Mouse (Mus musculus) kidney, embryonic 14.5 days (tissue): ENCODE results near the gene Klf12. TPM values are rescaled to one million over a fixed set of nuclear protein-coding genes. Genes with fewer than 3 reads are reported as not detected.

Experiments
- ATAC-seq: fragments of 200-750 bp; cut with Nextera tagmentation; 2 replicates; pipeline ENCODE4 v1.8.0; 2017; ENCODE audit warnings: moderate number of reproducible peaks, mild to moderate bottlenecking, moderate TSS enrichment, moderate library complexity; ENCODE audit not compliant: low FRiP score, low TSS enrichment
- H3K27ac ChIP-seq: fragments of 300-500 bp; sonication (generic); 2 replicates; pipeline ENCODE4 v1.5.1; 2014; ENCODE audit warnings: low read depth, mild to moderate bottlenecking, low read length, moderate library complexity, mixed read lengths
- H3K27me3 ChIP-seq: fragments of 300-500 bp; sonication (generic); 2 replicates; pipeline ENCODE4 v1.6.1; 2014; ENCODE audit warnings: mild to moderate bottlenecking, low read length; ENCODE audit not compliant: control insufficient read depth, insufficient read depth
- H3K36me3 ChIP-seq: fragments of 300-500 bp; sonication (generic); 2 replicates; pipeline ENCODE4 v1.6.1; 2014; ENCODE audit warnings: low read length, mixed read lengths; ENCODE audit not compliant: control insufficient read depth, insufficient read depth
- H3K4me1 ChIP-seq: fragments of 300-500 bp; sonication (generic); 2 replicates; pipeline ENCODE4 v1.6.1; 2014; ENCODE audit warnings: low read length, mixed read lengths; ENCODE audit not compliant: control insufficient read depth, insufficient read depth
- H3K4me2 ChIP-seq: fragments of 300-500 bp; sonication (generic); replicated peaks from 2 replicates; pipeline ENCODE4 v1.6.1; 2014; ENCODE audit warnings: low read depth, mild to moderate bottlenecking, low read length
- H3K4me3 ChIP-seq: fragments of 300-500 bp; sonication (generic); 2 replicates; pipeline ENCODE4 v1.5.1; 2014; ENCODE audit warnings: mild to moderate bottlenecking, low read length
- H3K9ac ChIP-seq: fragments of 300-500 bp; sonication (generic); 2 replicates; pipeline ENCODE4 v1.6.1; 2014; ENCODE audit warnings: low read depth, mild to moderate bottlenecking, low read length, moderate library complexity
- H3K9me3 ChIP-seq: fragments of 300-500 bp; sonication (generic); 2 replicates; pipeline ENCODE4 v1.6.1; 2016; ENCODE audit warnings: low read length; ENCODE audit not compliant: control insufficient read depth
- WGBS: fragments of 180-500 bp; shearing (Covaris S2); extraction: QIAGEN DNeasy Blood & Tissue Kit; methylation state at CpG from one replicate; pipeline ENCODE4 v1.1.7; 2014; 5-methylcytosine and 5-hydroxymethylcytosine counted together
- polyA plus RNA-seq: library from polyadenylated mRNA; unstranded; fragments of >200 nt; fragmentation: Nextera tagmentation; extraction: Ambion mirVana; gene quantifications from 2 replicates; pipeline ENCODE4 v1.2.1, GENCODE M21; 2014

The Klf12 gene
- polyA plus RNA-seq, 1 experiment from 2014 or later = 10.1 TPM

DNA sequence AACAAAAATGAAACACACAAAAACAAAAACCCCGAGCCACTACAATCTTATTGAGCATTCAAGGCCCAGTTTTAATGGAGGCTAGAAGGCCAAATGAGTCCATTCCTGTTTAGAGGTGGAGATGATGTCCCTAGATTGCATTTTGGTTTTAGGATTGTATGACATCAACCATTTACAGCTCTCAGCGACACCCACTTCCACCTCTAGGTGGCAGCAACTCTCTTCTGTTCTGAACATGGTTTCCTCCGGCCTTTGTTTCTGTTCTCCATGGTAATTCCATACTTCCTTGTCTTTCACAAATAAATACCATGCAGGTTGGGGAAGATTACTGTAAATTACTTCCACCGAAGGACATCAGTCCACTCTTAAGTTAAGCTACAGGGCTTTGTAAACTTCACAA, 352.6 kb downstream of the Klf12 start:
- 5% methylated on average over 4 of the region's 4 CpGs for WGBS
- Histone ChIP-seq H3K36me3 (no peaks in the 10 kb centered on the region), H3K27ac (no peak overlapping the region), H3K4me1 (no peaks in the 10 kb centered on the region), H3K27me3 (no peaks in the 10 kb centered on the region), H3K4me3 (no peak overlapping the region), H3K9ac (no peak overlapping the region), H3K9me3 (no peaks in the 10 kb centered on the region), H3K4me2 (no peak overlapping the region)
- ATAC-seq = peak; percentile 78; the same call in 1 of the 2 replicates

DNA sequence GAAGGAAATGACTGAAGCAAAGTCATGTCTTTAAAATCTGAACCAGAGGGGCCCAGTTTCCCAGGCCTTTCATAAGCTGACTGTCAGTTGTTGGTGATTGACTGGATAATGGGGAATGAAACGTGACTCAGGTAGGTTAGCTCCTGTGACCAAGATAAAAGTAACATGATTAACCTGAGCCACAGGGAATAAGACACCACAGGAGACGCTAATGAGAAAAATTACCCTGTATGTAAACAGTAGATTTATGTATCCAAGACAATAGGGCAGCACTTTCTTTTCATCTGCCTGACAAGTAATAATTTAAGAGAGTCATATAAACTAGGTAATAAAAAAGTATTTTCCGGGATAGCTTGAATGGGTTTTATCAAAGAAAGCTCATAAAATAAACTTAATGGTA, 372.6 kb downstream of the Klf12 start:
- Histone ChIP-seq H3K4me1 (no peaks in the 10 kb centered on the region), H3K27me3 (no peaks in the 10 kb centered on the region), H3K9ac (no peak overlapping the region), H3K4me2 (no peak overlapping the region), H3K4me3 (no peak overlapping the region), H3K27ac (no peak overlapping the region), H3K36me3 (no peaks in the 10 kb centered on the region), H3K9me3 (no peaks in the 10 kb centered on the region)
- ATAC-seq = no peak
- 22% methylated on average over 3 of the region's 3 CpGs for WGBS

DNA sequence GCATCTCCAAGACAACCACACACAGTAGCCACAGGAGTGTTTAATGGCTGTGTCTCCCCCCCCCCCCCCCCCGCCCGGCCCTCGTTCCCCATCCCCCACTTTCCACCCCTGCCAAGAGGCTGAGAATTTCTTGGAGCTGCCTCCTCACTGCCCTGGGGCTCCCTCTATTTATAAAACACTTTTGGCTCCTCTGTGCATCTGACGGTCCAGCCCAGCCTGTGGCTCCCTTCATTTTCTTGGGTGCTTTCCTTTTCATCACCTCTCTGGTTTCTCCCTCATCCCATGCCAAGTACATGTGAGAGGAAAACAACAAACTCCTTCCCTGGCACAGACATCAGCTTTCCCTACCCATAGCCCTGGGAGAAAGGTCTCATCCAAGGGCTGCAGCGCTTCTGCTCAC, 373.6 kb downstream of the Klf12 start:
- H3K9ac ChIP-seq = no peak overlapping the region
- no peaks in the 10 kb centered on the region for H3K4me1 ChIP-seq
- no peaks in the 10 kb centered on the region for H3K36me3 ChIP-seq
- H3K27ac ChIP-seq = no peak overlapping the region
- no peak overlapping the region for H3K4me2 ChIP-seq
- 60% methylated on average over 3 of the region's 5 CpGs for WGBS
- no peak overlapping the region for H3K4me3 ChIP-seq
- no peaks in the 10 kb centered on the region for H3K27me3 ChIP-seq
- H3K9me3 ChIP-seq = no peaks in the 10 kb centered on the region
- ATAC-seq = no peak

DNA sequence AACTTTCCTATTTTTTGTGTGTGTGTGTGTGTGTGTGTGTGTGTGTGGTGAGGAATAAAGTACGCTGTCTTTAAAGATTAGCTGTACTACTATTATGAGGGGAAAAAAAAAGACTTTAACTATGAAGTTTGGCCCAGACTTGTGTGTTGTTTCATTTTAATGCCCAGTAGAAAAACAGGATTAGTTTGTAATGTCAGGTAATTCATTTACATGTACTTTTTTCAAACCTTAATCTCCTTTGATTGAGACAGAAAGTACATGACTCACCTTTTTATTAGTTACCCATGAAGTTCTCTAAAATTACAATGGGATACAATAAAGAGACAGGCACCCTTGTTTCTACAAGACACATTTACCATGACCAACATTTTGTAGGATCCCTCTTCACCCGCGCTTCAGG, 383.6 kb downstream of the Klf12 start:
- Histone ChIP-seq H3K4me3 (no peak overlapping the region), H3K27me3 (no peaks in the 10 kb centered on the region), H3K9ac (no peak overlapping the region), H3K4me1 (no peaks in the 10 kb centered on the region), H3K9me3 (no peaks in the 10 kb centered on the region), H3K4me2 (no peak overlapping the region), H3K36me3 (no peaks in the 10 kb centered on the region), H3K27ac (no peak overlapping the region)
- ATAC-seq = no peak
- 96% methylated on average over 3 of the region's 3 CpGs for WGBS

DNA sequence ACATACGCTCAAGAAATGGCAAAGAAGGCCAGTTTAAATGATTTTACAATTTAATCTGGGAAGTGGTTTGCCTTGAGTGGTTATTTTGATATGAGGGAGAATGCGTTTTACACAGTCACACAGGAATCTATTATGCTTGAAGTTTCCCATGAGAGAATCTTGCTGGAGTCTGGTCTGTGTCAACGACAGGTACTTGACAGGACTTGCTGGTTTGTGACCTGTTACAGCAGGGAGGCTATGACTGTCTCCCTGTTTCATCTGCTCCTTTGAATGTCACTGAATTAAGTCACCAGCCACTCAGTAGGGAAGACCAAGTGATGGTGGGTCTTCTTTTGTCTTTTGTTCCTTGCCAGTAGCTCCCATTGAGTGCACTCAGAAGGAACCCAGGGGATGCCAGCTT, 385.6 kb downstream of the Klf12 start:
- no peak for ATAC-seq
- no peak overlapping the region for H3K27ac ChIP-seq
- no peaks in the 10 kb centered on the region for H3K4me1 ChIP-seq
- no peak overlapping the region for H3K9ac ChIP-seq
- 73% methylated on average over 3 of the region's 3 CpGs for WGBS
- no peak overlapping the region for H3K4me2 ChIP-seq
- no peaks in the 10 kb centered on the region for H3K36me3 ChIP-seq
- H3K27me3 ChIP-seq = no peaks in the 10 kb centered on the region
- no peaks in the 10 kb centered on the region for H3K9me3 ChIP-seq
- H3K4me3 ChIP-seq = no peak overlapping the region

DNA sequence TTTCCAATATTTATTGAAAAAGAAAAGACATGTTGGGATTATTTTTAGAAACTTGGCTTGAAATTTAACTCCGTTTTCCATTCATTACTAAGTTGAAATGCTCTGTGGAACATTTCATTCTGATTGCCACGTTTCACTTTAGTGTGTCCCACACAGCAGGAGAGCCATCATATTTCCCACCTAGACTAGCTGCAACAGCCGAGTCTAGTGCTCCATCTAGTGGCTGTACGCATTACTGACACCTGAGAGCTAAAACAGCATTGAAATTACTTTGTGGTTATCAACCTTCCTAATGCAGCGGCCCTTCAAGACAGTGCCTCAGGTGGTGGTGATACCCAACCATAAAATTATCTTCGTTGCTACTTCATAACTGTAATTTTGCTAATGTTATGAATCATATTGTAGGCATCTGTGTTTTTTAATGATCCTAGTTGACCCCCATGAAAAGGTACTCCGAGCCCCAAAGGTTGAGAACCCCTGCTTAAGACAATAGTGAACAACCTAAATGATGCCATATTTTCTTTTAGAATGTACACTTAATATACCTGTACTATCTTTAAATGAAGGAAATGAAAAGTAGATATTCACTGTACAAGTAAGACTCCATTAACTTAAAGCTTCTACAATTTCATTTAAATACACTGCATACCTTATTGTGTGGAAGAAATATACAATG, 389.6 kb downstream of the Klf12 start:
- no peak overlapping the region for H3K9ac ChIP-seq
- no peak overlapping the region for H3K4me3 ChIP-seq
- H3K36me3 ChIP-seq = no peaks in the 10 kb centered on the region
- no peaks in the 10 kb centered on the region for H3K9me3 ChIP-seq
- no peaks in the 10 kb centered on the region for H3K27me3 ChIP-seq
- no peak overlapping the region for H3K4me2 ChIP-seq
- no peak overlapping the region for H3K27ac ChIP-seq
- no peaks in the 10 kb centered on the region for H3K4me1 ChIP-seq
- ATAC-seq = peak; percentile 64; the same call in 1 of the 2 replicates
- WGBS = 19% methylated on average over 7 of the region's 7 CpGs

DNA sequence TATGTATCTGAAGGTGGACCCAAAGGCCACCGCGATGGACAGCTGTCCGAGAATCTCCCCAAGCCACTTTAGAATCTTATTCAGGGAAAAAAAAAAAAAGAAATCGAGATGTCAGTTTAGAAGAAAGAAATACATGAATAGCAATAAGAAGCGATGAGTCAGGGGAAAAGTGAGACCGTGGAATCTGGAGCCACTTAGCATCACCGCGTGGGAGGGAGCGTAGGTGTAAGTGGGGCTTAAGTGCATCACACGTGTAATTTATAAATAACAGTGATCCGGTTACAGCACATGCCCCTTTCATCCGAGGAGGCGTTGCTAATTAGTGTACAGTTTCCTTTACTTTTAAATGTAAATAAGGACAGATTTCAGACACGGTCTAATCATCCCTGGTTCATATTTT, 390.4 kb downstream of the Klf12 start:
- Histone ChIP-seq H3K27me3 (no peaks in the 10 kb centered on the region), H3K4me3 (no peak overlapping the region), H3K36me3 (no peaks in the 10 kb centered on the region), H3K9me3 (no peaks in the 10 kb centered on the region), H3K9ac (no peak overlapping the region), H3K27ac (no peak overlapping the region), H3K4me1 (no peaks in the 10 kb centered on the region), H3K4me2 (no peak overlapping the region)
- ATAC-seq = no peak
- 69% methylated on average over 14 of the region's 14 CpGs for WGBS

DNA sequence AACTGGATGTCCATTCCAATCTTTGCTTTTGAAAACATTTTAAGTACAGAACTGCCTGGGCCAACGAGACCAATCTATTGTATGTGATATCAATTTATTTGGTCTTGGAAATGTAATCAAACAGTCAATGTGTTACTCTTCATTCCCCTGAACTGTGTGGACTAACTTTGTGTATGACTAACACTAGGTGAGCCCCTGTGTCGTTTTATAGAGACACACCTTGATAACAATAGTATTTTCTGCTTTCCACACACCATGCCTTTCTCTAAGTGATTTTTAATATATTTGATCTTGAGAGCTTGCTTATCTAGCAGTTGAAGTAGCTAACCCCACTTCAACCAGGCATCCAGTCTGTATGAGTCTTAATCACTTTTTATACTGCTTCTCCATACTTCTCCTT, 398.0 kb downstream of the Klf12 start:
- Histone ChIP-seq H3K9me3 (no peaks in the 10 kb centered on the region), H3K4me3 (no peak overlapping the region), H3K27me3 (no peaks in the 10 kb centered on the region), H3K36me3 (no peaks in the 10 kb centered on the region), H3K4me1 (no peaks in the 10 kb centered on the region), H3K27ac (no peak overlapping the region), H3K4me2 (no peak overlapping the region), H3K9ac (no peak overlapping the region)
- no peak for ATAC-seq
- WGBS = 92% methylated on average over 2 of the region's 2 CpGs

DNA sequence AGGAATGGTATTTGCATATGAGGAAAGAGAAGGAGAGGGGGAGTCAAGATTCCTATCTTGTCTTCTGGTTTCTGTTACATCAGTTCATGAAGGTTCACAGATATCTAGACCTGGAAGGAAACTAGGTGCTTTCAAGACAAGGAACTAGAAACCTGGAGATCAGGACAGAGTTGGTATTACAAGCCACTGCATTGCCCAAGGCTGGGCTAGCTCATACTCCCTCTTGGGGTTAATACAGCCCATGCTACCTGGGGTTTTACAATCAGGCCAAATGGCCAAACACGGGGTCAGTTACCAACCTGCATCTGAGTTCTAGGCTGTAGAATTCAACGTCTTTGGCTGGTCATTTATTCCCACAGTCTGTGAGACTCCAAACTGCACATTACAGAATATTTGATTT, 398.9 kb downstream of the Klf12 start:
- no peak overlapping the region for H3K4me3 ChIP-seq
- H3K27me3 ChIP-seq = no peaks in the 10 kb centered on the region
- H3K9me3 ChIP-seq = no peaks in the 10 kb centered on the region
- no peaks in the 10 kb centered on the region for H3K36me3 ChIP-seq
- H3K9ac ChIP-seq = no peak overlapping the region
- H3K4me1 ChIP-seq = no peaks in the 10 kb centered on the region
- no peak overlapping the region for H3K4me2 ChIP-seq
- WGBS = 50% methylated on average over 2 of the region's 2 CpGs
- ATAC-seq = no peak
- no peak overlapping the region for H3K27ac ChIP-seq
